Mouse (Mus musculus) heart, adult 2 months (tissue): ENCODE measurements around the gene Tbc1d12. TPM values are rescaled to one million over a fixed set of nuclear protein-coding genes. Genes with fewer than 3 reads are reported as not detected.
A peak's percentile ranks its signal among the peaks of the same experiment; 100 is the strongest.
"Not testable (repeated sequence)": the region's sequence is repeated elsewhere in the genome, so short reads cannot be mapped to it uniquely, and the experiment has no call there.

Source experiments
- DNase-seq, 2 experiments: peaks; one replicate each; pipeline ENCODE4 v3.0.0; 2021
- H3K27ac ChIP-seq: fragments of 200-600 bp; 2 replicates; pipeline ENCODE4 v1.8.1; 2022
- H3K27me3 ChIP-seq: fragments of 200-500 bp; 2 replicates; pipeline ENCODE4 v1.6.1; 2012; ENCODE audit warnings: mild to moderate bottlenecking, low read length, inconsistent platforms, mixed read lengths; ENCODE audit not compliant: control insufficient read depth, insufficient read depth
- H3K36me3 ChIP-seq: fragments of 200-500 bp; 2 replicates; pipeline ENCODE4 v1.6.1; 2012; ENCODE audit warnings: low read length, inconsistent platforms; ENCODE audit not compliant: control insufficient read depth, insufficient read depth
- H3K4me1 ChIP-seq: fragments of 200-500 bp; 2 replicates; pipeline ENCODE4 v1.6.1; 2011; ENCODE audit warnings: low read length; ENCODE audit not compliant: control insufficient read depth, insufficient read depth
- H3K4me3 ChIP-seq: fragments of 200-600 bp; 2 replicates; pipeline ENCODE4 v1.8.1; 2022
- H3K79me2 ChIP-seq: fragments of 200-500 bp; replicated peaks from 2 replicates; pipeline ENCODE4 v1.6.1; 2012; ENCODE audit warnings: mild to moderate bottlenecking, inconsistent platforms, low read length, moderate library complexity, mixed read lengths; ENCODE audit not compliant: control insufficient read depth, insufficient read depth
- H3K9ac ChIP-seq: fragments of 200-500 bp; 2 replicates; pipeline ENCODE4 v1.6.1; 2012; ENCODE audit warnings: low read depth, mild to moderate bottlenecking, control low read depth, inconsistent platforms, low read length, mixed read lengths
- CTCF ChIP-seq: fragments of 200-600 bp; IDR thresholded peaks from 2 replicates; pipeline ENCODE4 v1.8.1; 2022; ENCODE audit warnings: antibody characterized with exemption, mild to moderate bottlenecking, moderate library complexity
- EP300 ChIP-seq: fragments of 200-500 bp; IDR thresholded peaks from 2 replicates; pipeline ENCODE4 v1.6.1; 2011; ENCODE audit warnings: low read depth, low read length, control low read depth; ENCODE audit not compliant: insufficient read depth
- POLR2A ChIP-seq: fragments of 200-500 bp; IDR thresholded peaks from 2 replicates; pipeline ENCODE4 v1.6.1; 2011; ENCODE audit warnings: mild to moderate bottlenecking, low read depth, low read length, control low read depth; ENCODE audit not compliant: insufficient read depth
- WGBS: fragments of 180-500 bp; shearing (Covaris S2); methylation state at CpG from one replicate; pipeline ENCODE4 v1.1.7; 2018; 5-methylcytosine and 5-hydroxymethylcytosine counted together
- intact Hi-C: fragments of 180-260 bp; cut with DNase I; formaldehyde crosslinking; loops from one replicate; pipeline ENCODE4 v1.15.1; 2025
- polyA plus RNA-seq: library from polyadenylated mRNA; depleted of rRNA; stranded (reverse); fragments of >200 nt; gene quantifications from 2 replicates; pipeline ENCODE4 v1.2.3, GENCODE M21; 2012
- total RNA-seq, 2 experiments: library from RNA; stranded (reverse); gene quantifications; 2 replicates each; pipeline ENCODE4 v1.2.3; 2021

Tbc1d12 gene
- total and polyA plus RNA-seq, 3 experiments: 1.5 to 7.0 (median 6.8) TPM

- H3K27ac ChIP-seq: peak overlapping the region; percentile 93
- peaks cover 4% of the 10 kb centered on the region; the same call in 1 of the 2 replicates for H3K36me3 ChIP-seq
- DNase-seq: peak; percentile 72 to 75
- intact Hi-C loops: loop anchor here (5.0 kb wide), 1 partner anchor 80 kb away; no protein-coding TSS in a partner anchor
- no peaks in the 10 kb centered on the region; the same call in 1 of the 2 replicates for H3K79me2 ChIP-seq
- peaks cover 3% of the 10 kb centered on the region for H3K4me1 ChIP-seq
- TF ChIP-seq CTCF: no peak
- TF ChIP-seq POLR2A: no peak
- TF ChIP-seq EP300: no peak
- WGBS: 1% methylated on average over 46 of the region's 54 CpGs
- peak overlapping the region; percentile 96 for H3K9ac ChIP-seq
- H3K4me3 ChIP-seq: peak overlapping the region; percentile 64
- no peaks in the 10 kb centered on the region for H3K27me3 ChIP-seq
These were observed 827 bp downstream of the Tbc1d12 start for GRCm38 (mm10) chr19:38837171-38837641.

GRCm38 (mm10) chr19:38844817-38845216 is 8.4 kb downstream of the Tbc1d12 start:
- no peak for DNase-seq
- 75% methylated on average over 5 of the region's 5 CpGs for WGBS
- Histone ChIP-seq H3K9ac (no peak overlapping the region), H3K4me3 (no peak overlapping the region), H3K27me3 (no peaks in the 10 kb centered on the region), H3K27ac (no peak overlapping the region), H3K4me1 (no peaks in the 10 kb centered on the region), H3K36me3 (no peaks in the 10 kb centered on the region), H3K79me2 (no peaks in the 10 kb centered on the region)
- TF ChIP-seq EP300: no peak
- no peak for TF ChIP-seq POLR2A
- TF ChIP-seq CTCF: no peak
- intact Hi-C loops: no loop called here

GRCm38 (mm10) chr19:38846373-38846772 is 10.0 kb downstream of the Tbc1d12 start:
- Histone ChIP-seq H3K36me3 (no peaks in the 10 kb centered on the region), H3K4me3 (no peak overlapping the region)

GRCm38 (mm10) chr19:38858224-38858623 is 21.8 kb downstream of the Tbc1d12 start:
- intact Hi-C loops: no loop called here
- TF ChIP-seq EP300: no peak
- TF ChIP-seq CTCF: no peak
- no peak for TF ChIP-seq POLR2A
- H3K9ac ChIP-seq: no peak overlapping the region
- peaks cover 2% of the 10 kb centered on the region; the same call in 1 of the 2 replicates for H3K36me3 ChIP-seq
- DNase-seq: no peak
- peaks cover 5% of the 10 kb centered on the region for H3K4me1 ChIP-seq
- no peaks in the 10 kb centered on the region for H3K27me3 ChIP-seq
- WGBS: 95% methylated on average over 3 of the region's 3 CpGs
- peaks cover 1% of the 10 kb centered on the region; the same call in 1 of the 2 replicates for H3K79me2 ChIP-seq
- no peak overlapping the region for H3K4me3 ChIP-seq
- H3K27ac ChIP-seq: no peak overlapping the region

More at GRCm38 (mm10) chr19:38846373-38846772, 10.0 kb downstream of the Tbc1d12 start:
- Histone ChIP-seq H3K9ac (no peak overlapping the region), H3K27ac (no peak overlapping the region), H3K27me3 (no peaks in the 10 kb centered on the region), H3K79me2 (no peaks in the 10 kb centered on the region), H3K4me1 (no peaks in the 10 kb centered on the region)
- 73% methylated on average over 2 of the region's 2 CpGs for WGBS
- no peak for DNase-seq
- TF ChIP-seq CTCF: no peak
- no peak for TF ChIP-seq EP300
- no peak for TF ChIP-seq POLR2A
- intact Hi-C loops: no loop called here

GRCm38 (mm10) chr19:38862523-38862922 is 26.1 kb downstream of the Tbc1d12 start:
- WGBS: 91% methylated on average over 6 of the region's 6 CpGs
- H3K27ac ChIP-seq: no peak overlapping the region
- TF ChIP-seq POLR2A: no peak
- TF ChIP-seq CTCF: no peak
- no peak for TF ChIP-seq EP300
- H3K4me1 ChIP-seq: no peaks in the 10 kb centered on the region; the same call in 1 of the 2 replicates
- H3K79me2 ChIP-seq: peaks cover 1% of the 10 kb centered on the region; the same call in 1 of the 2 replicates
- no peaks in the 10 kb centered on the region for H3K36me3 ChIP-seq
- intact Hi-C loops: no loop called here
- H3K9ac ChIP-seq: no peak overlapping the region
- DNase-seq: no peak
- H3K27me3 ChIP-seq: no peaks in the 10 kb centered on the region
- no peak overlapping the region for H3K4me3 ChIP-seq

- WGBS: 82% methylated on average over 3 of the region's 8 CpGs
- H3K4me3 ChIP-seq, intact Hi-C loops, H3K9ac ChIP-seq, H3K36me3 ChIP-seq, DNase-seq, H3K79me2 ChIP-seq, H3K27me3 ChIP-seq, H3K4me1 ChIP-seq, H3K27ac ChIP-seq: not testable (repeated sequence)
These were observed 38.4 kb downstream of the Tbc1d12 start for GRCm38 (mm10) chr19:38874825-38875224.
